Mouse (Mus musculus) lung, adult 2 months (tissue): ENCODE data around the gene Timeless.

Experiments used
- CTCF ChIP-seq: fragments of 200-500 bp; IDR thresholded peaks from 2 replicates; pipeline ENCODE4 v1.5.1; 2011; ENCODE audit warnings: mild to moderate bottlenecking, low read length, control low read depth; ENCODE audit not compliant: insufficient read depth
- POLR2A ChIP-seq: fragments of 200-500 bp; IDR thresholded peaks from 2 replicates; pipeline ENCODE4 v1.6.1; 2011; ENCODE audit warnings: low read depth, mild to moderate bottlenecking, control low read depth, low read length, borderline replicate concordance; ENCODE audit errors: extremely low read depth

- TF ChIP-seq CTCF (no peak), POLR2A (no peak)
Measured at GRCm38 (mm10) chr10:128271883-128272282, 40.0 kb downstream of the Timeless start.
